Mouse (Mus musculus): Measurements from ENCODE around the gene Ltb4r2.
"Not testable (repeated sequence)": the region's sequence is repeated elsewhere in the genome, so short reads cannot be mapped to it uniquely, and the experiment has no call there.

- peak; percentile 60 for TF ChIP-seq CTCF (conservative IDR thresholded peaks at IDR 0.05; ENCODE audit: low read length)
- TF ChIP-seq NANOG (IDR thresholded peaks at IDR 0.05; ENCODE audit: borderline replicate concordance, low read length), result not testable (repeated sequence)
Observed at GRCm38 (mm10) chr14:55760156-55760555, 1.1 kb upstream of the Ltb4r2 start.
